Mouse (Mus musculus) B cell, adult 2 months (primary cell): Measurements from ENCODE around the gene Gprasp2.
"Not testable (repeated sequence)": the region's sequence is repeated elsewhere in the genome, so short reads cannot be mapped to it uniquely, and the experiment has no call there.

Source experiments
- DNase-seq, 2 experiments: peaks; one replicate each; pipeline ENCODE4 v3.0.0; 2022

The Gprasp2 gene

DNA sequence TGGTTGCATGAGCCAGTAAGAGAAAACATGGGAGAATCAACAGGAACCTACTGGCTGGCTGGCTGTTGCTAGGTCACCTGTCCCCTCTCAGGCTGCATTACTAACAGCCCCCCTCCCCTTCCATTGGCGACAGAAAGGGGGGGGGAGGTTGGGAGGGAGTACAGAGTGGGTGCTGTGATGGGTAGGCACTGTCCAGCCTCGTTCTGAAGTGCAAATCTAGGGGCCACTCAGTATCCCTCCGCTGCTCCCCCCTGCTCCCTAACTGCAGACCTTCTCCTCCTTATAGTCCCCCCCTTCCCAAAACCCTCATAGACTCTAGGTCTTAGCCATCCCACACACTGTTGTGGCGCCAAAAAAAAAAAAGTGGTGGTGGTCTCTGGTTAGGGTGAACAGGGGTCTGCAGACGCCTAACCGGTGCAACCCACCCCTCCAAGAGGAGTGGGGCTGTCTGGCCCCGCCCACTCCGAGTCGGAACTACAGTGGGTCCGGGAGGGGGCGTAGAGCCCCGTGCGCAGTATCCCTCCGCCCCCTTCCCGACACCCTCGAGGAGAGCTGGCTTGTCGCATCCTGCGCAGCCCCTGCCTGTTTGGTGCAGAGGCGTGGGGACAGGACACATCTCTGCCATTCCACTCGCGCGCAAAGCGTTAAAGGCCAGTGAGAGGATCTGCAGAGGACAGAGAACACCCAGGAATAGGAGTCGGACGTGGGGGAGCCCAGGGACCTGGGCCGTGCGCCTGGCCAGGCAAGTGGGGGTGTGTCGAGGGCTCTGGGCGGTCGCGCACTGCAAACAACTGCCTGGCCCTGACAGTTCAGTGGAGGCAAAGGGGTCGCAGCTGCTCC is at the start of gene Gprasp2:
Gene Gprasp2 (plus strand): TSS at position 514 of the 840 bp plus-strand sequence.
- peak in 1 of 2 experiments; percentile 7 for DNase-seq

GRCm38 (mm10) chrX:135791536-135791935 is 47.3 kb upstream of the Gprasp2 start:
- no peak for DNase-seq

DNA sequence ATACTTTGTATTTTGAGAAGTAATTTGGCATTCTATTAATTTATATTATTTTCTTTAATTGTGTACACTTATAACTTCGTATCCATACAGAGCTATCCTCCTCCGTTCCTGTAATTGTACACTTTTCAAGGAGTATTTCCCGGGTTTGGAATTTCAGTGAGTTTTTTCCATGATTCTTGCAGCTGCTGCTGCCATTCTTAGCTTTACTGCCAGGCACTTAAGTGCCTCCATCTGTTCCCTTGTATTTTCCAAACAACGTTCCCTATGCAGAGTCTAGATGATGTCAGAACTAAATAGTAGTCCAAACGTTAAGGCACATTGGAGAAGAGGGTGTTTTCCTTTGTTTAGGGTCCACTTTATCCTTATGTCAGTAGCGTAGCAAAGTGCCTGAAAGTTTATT is 46.5 kb upstream of the Gprasp2 start:
- DNase-seq: no peak

- peak; percentile 27 to 33 for DNase-seq
Measured at GRCm38 (mm10) chrX:135795591-135796304, 43.1 kb upstream of the Gprasp2 start.

DNA sequence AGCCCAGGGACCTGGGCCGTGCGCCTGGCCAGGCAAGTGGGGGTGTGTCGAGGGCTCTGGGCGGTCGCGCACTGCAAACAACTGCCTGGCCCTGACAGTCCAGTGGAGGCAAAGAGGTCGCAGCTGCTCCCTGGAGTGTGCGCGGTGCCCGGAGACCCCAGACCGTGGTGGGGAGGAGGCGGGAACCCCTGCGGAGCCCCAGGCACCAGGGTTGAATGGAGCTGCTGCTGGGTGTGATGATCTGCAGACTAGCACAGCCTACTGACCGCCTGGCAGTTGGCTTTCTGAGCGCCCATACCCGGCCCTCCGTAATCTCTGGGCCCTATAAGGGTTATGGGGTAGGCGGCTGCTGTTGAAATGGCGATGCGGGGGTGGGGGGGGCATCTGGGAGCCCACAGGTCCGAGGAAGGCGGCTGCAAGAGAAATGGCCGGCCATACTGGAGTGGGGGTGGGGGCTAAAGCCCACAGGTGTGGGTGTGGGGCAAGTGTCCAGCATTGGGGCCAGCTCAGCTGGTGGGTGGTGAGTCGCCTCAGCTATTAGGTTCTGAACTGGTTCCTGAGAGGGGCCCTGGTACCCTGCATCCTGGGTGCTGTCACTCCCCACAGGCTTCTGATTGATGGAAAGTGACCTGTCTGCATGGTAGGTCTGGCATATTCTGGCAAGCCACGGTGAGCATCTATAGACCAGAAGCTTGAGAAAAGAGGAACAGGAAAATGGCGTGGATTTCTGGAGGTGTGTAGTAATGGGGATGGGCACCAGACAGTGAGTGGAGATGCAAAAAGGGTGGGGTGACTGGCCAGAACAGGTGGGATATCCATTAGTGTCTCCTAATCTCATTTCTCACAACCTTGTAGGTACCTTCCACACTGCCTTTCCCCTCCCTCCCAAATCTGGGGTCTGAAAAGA is 42.3 kb upstream of the Gprasp2 start:
- peak; percentile 10 to 20 for DNase-seq

GRCm38 (mm10) chrX:135797212-135797644 is 41.6 kb upstream of the Gprasp2 start, which contains the start of gene Bhlhb9:
Bhlhb9 (plus strand) TSS chrX:135797594.
- DNase-seq: peak; percentile 62 to 69

GRCm38 (mm10) chrX:135804149-135804548 is 34.7 kb upstream of the Gprasp2 start:
- DNase-seq: no peak

DNA sequence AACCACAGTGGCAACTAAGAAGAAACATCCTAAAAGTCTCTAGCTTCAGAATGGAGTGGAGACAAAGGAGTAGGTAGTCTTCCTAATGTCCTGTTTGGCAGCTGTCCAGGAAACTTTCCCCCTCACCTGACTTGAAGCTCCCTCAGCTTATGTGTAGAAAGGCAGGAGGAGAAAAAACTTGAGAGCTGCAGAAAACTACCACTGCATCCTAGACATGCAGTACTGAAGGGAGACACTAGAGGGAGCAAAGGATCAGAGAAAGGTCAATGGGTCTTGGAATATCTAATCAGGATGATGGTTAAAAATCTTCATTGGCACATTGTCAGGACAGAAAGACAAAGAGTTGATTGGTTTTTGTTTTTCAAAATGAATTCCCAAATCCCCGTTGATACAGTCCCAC is 33.1 kb upstream of the Gprasp2 start:
- DNase-seq: peak; percentile 46 to 47

- not testable (repeated sequence) for DNase-seq
Measured at GRCm38 (mm10) chrX:135835896-135836295, 2.9 kb upstream of the Gprasp2 start.

DNA sequence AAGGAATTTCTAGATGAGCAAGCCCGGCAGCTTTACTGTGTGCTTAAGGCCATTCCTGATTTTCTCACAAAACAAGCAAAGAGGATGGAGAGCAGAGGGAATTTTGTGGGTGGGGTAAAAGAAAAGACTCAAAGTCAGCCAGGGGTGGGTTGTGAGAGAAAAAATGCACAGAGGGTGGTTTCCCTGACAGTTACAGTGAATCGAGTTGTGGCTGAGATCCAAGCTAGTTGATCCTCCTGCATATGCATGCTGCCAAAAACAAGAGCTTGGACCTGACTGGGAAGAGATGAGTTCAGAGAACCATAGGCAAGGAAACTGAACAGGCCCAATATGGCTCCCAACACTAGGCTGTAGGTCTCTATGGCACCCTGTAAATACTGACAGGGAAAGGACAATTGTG is 938 bp upstream of the Gprasp2 start:
- no peak for DNase-seq

- DNase-seq: peak; percentile 39 to 50
Measured at GRCm38 (mm10) chrX:135839397-135840391, 860 bp downstream of the Gprasp2 start.

GRCm38 (mm10) chrX:135866806-135867205 is 28.0 kb downstream of the Gprasp2 start:
- not testable (repeated sequence) for DNase-seq

GRCm38 (mm10) chrX:135876679-135877078 is 37.8 kb downstream of the Gprasp2 start:
- DNase-seq: no peak

DNA sequence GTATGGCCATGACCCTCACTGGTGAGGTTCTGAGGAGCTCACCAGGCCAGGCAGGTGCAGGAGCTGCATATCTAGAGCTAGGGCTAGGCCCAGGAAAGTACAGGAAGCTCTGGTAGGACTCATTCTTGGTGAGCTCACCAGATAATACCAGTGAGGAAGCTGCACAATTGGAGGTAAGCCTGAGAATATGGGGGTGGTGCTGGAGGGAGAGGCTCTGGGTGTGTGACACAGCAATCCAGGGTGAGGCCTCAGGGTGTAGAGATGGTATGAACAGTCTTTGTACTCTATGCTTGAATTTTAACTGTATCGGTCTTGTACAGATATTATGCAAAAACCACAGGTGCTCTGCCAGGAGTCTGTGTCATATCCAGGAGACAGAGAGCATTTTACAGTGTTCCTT is 40.8 kb downstream of the Gprasp2 start:
- DNase-seq: no peak

GRCm38 (mm10) chrX:135885411-135886233 is 46.8 kb downstream of the Gprasp2 start:
- peak; percentile 68 to 69 for DNase-seq

DNA sequence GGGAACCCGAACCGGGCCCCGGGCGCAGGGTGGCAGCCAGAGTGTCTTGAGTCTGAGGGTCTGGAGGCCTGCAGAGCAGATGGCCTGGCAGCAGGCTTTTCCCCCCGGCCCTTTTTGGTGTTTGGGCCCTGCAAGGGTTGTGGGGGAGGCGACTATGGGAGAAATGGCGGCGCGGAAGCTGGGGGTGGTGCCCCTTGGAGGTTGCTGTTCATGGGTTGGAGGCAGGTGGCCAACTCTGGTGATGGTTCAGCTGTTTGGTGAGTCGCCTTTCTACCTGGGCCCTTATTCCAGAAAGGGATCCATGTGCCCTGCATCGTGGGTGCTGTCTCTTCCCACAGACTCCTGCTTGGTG is 47.4 kb downstream of the Gprasp2 start:
- DNase-seq: peak; percentile 38 to 41
